Mouse (Mus musculus): ENCODE data around the gene Nat8f2.

GRCm38 (mm10) chr6:85823382-85824090, 45.4 kb downstream of the Nat8f2 start:
- TF ChIP-seq POLR2A (IDR thresholded peaks at IDR 0.05; ENCODE audit: borderline replicate concordance, control insufficient read depth, low read depth, low read length) (no peak), CTCF (IDR thresholded peaks at IDR 0.05; ENCODE audit: control insufficient read depth, insufficient read depth, low read length) (no peak)
